Mouse (Mus musculus) erythroblast, embryonic 14.5 days (primary cell): ENCODE measurements around the gene Hist3h2a.

Experiments used
- GATA1 ChIP-seq: IDR thresholded peaks from 2 replicates; pipeline ENCODE4 v1.6.1; 2012; ENCODE audit warnings: low read length, inconsistent platforms, mixed read lengths
- TAL1 ChIP-seq: IDR thresholded peaks from 3 replicates; pipeline ENCODE4 v1.6.1; 2012; ENCODE audit warnings: low read length, inconsistent platforms, mixed read lengths

GRCm38 (mm10) chr11:58985299-58985917 is 30.9 kb downstream of the Hist3h2a start:
- TF ChIP-seq TAL1 (no peak), GATA1 (no peak)
